Mouse (Mus musculus) right cerebral cortex, postnatal 10 days (tissue): ENCODE results near the gene Cabin1.
A peak's percentile ranks its signal among the peaks of the same experiment; 100 is the strongest.

Experiments used
- DNase-seq, 2 experiments: peaks; one replicate each; pipeline ENCODE4 v3.0.0; 2021; ENCODE audit warnings: low spot score in 2 of 2

The Cabin1 gene

GRCm38 (mm10) chr10:75637711-75638110 is 126.4 kb downstream of the Cabin1 start:
- no peak for DNase-seq

- peak in 1 of 2 experiments; percentile 13 for DNase-seq
These were observed 127.9 kb downstream of the Cabin1 start for GRCm38 (mm10) chr10:75636084-75636786.

- peak; percentile 77 to 86 for DNase-seq
These were observed 128.5 kb downstream of the Cabin1 start for GRCm38 (mm10) chr10:75635693-75636055.

- DNase-seq: peak in 1 of 2 experiments; percentile 23
These were observed 129.0 kb downstream of the Cabin1 start for GRCm38 (mm10) chr10:75635019-75635692.

- DNase-seq: no peak
These were observed 129.5 kb downstream of the Cabin1 start for GRCm38 (mm10) chr10:75634610-75635009.

- DNase-seq: peak in 1 of 2 experiments; percentile 21
These were observed 130.5 kb downstream of the Cabin1 start for GRCm38 (mm10) chr10:75633576-75634139.

- DNase-seq: peak in 1 of 2 experiments; percentile 30
These were observed 131.1 kb downstream of the Cabin1 start for GRCm38 (mm10) chr10:75633048-75633447.

GRCm38 (mm10) chr10:75632633-75633032 is 131.5 kb downstream of the Cabin1 start:
- DNase-seq: peak; percentile 46 to 58

GRCm38 (mm10) chr10:75627490-75627889 is 136.7 kb downstream of the Cabin1 start:
- DNase-seq: no peak

- no peak for DNase-seq
These were observed 137.2 kb downstream of the Cabin1 start for GRCm38 (mm10) chr10:75626991-75627390.

- no peak for DNase-seq
These were observed 138.2 kb downstream of the Cabin1 start for GRCm38 (mm10) chr10:75625920-75626319.

- DNase-seq: no peak
These were observed 143.3 kb downstream of the Cabin1 start for GRCm38 (mm10) chr10:75620818-75621217.

GRCm38 (mm10) chr10:75616044-75616443 is 148.1 kb downstream of the Cabin1 start:
- no peak for DNase-seq

GRCm38 (mm10) chr10:75610486-75610885 is 153.7 kb downstream of the Cabin1 start:
- DNase-seq: no peak

- DNase-seq: no peak
These were observed 155.2 kb downstream of the Cabin1 start for GRCm38 (mm10) chr10:75608975-75609374.

- no peak for DNase-seq
These were observed 156.9 kb downstream of the Cabin1 start for GRCm38 (mm10) chr10:75607253-75607652.

GRCm38 (mm10) chr10:75605162-75605846 is 158.8 kb downstream of the Cabin1 start:
- DNase-seq: no peak

GRCm38 (mm10) chr10:75600189-75600730 is 163.9 kb downstream of the Cabin1 start:
- no peak for DNase-seq
